Mouse (Mus musculus) urinary bladder, postnatal 4 days (tissue): ENCODE data around the gene Btg2.

ENCODE experiments used
- DNase-seq, 2 experiments: peaks; one replicate each; pipeline ENCODE4 v3.0.0; 2021 to 2022; ENCODE audit warnings: low spot score in 2 of 2

Gene Btg2

DNA sequence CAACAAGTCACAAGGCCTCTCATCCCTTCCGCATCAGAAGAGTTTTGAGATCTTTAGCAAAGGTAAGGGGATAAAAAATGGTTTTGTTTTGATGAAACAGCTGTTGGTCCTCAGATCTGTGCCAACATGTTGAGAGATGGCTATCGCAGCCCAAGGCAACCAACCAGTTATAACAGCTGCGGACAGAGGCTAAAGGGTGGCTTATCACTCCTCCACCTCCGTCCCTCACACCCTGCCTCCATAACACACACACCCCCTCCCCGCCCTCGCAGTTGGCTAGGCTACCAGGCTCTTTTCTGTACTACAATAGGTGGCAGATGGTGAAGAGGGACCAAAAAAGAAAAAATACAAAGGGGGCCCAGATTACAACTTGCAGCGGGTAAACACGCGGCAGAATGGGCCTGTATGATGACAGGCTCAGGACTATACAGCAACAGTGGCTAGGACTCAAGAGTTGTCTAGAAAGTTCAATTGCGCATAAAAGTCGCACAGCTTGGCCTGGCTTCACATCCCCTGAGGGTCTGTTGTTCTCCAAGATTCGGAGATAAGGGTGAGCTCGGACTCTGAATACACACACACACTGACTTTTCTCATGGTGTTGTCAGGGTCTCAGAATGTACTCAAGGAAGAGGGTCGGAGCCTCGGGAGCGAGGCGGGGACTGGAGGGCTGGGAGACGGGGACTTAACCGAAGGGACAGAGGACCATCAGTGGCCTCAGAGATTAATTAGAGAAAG is 692 bp downstream of the Btg2 start:
- DNase-seq, result no peak

DNA sequence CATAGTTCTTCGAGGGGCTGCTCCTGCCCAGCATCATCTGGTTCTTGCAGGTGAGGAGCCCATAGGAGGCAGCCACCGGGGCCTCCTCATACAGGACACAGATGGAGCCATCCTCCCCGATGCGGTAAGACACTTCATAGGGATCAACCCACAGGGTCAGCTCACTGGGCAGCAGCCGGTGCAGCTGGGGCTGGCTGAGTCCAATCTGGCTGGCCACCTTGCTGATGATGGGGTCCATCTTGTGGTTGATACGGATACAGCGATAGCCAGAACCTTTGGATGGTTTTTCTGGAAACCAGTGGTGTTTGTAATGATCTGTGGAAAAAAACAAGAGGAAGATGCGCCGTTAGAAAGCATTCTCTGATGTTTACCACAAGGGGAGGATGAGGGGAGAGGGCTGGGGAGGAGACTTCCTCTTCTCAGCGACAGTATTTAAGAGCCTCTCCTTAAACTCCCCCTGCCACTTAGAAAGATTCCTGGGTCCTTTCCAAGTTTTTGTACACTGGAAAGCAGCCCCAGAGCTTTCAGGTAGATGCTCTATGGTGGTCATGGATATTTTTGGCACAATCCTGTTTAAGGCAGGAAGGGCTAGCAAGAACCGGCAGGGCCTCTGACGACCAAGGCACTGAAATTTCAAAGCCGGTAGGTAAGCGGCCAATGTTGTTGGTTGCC is 1.4 kb downstream of the Btg2 start:
- no peak for DNase-seq

DNA sequence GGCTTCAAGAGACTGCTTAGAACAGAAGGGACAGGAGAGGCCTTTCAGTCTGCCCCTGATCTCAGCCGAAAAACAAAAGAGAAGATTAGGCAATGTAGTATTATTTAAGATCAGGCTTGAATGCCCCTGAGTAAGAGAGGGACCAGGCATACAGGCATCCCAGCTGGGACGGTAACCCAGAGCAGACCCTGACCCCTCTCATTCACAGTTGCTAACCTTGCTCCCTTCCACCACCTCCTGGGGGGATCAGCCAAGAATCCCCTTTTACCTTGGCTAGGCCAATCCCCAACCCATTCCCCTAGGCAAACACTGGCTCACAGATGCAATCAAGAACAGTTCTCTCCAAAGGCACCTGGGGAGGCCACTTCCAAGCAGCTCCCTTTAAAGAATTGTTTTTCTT is 2.1 kb downstream of the Btg2 start:
- no peak for DNase-seq

DNA sequence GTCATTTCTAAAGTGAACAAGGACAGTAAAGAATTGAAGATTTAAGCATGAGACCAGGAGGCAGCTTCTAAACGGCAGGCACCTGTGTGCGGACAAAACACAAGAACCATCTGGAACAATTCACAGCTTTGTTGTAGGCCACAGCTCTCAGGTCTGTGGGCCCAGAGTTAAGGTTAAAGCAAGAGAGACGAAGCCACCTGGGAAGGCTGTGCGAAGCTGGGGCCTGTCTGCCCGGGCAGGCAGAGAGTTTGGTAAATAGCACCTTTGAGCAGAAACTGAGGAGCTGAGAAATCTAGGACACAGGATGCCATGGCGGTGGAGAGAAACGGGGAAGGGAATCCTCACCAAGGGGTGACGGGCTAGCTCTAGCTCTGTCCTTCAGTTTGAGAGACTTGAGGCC is 3.4 kb downstream of the Btg2 start:
- no peak for DNase-seq

DNA sequence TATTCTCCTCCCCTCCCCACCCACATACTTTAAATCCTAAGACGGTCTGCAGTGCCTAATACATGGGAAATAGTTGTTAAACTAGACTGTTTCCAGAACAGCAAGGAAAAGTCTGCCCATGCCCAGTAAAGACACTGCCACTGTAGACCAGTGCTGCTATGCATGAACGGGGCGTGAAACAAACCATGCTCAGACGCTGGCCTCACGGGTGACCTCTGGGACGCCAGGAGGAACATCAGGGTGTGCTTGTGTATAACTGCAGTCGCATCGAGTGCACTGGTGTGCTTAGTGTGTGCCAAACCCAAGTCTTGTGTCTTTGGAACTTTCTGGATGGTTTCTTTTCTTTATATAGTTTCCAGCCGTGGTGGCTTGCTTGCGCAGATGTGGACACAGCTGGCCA is 4.3 kb downstream of the Btg2 start:
- DNase-seq, result no peak

DNA sequence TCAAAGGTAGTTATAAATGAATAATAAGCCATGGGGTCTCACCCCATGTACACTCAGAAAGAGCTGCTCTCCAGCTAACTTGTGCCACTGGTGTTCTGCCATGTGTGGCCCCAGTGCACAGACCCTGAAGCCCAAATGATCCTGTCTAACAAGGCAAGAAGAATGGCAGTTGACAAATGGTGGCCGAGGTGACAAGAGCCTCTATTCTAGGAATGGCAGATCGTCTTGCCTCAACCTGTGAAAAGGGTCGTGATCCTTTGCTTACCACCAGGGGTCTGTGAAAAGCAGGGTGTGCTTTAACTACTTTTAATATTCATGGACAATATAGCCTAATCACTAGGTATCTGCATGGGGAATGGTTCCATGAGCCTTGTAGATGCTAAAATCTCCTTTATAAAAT is 4.7 kb downstream of the Btg2 start:
- DNase-seq, result no peak

DNA sequence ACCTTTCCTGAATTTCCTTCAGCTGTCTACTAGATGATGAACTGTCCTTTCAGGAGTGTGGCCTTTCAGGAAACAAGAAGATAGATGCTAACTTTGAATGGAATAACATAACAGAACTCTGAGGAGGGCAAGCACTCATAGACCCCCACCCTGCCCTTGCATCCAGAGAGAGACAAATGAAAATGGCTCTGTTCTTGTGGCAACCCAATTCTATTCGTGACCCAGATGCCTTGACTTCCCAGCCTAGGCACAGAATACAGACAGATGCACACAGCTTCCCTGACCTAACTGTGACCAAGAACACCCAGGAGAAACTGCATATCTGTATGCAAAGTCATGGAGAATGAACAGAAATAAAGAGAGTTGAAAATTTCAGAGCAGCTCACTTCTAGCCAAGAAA is 5.3 kb downstream of the Btg2 start:
- DNase-seq, result no peak

DNA sequence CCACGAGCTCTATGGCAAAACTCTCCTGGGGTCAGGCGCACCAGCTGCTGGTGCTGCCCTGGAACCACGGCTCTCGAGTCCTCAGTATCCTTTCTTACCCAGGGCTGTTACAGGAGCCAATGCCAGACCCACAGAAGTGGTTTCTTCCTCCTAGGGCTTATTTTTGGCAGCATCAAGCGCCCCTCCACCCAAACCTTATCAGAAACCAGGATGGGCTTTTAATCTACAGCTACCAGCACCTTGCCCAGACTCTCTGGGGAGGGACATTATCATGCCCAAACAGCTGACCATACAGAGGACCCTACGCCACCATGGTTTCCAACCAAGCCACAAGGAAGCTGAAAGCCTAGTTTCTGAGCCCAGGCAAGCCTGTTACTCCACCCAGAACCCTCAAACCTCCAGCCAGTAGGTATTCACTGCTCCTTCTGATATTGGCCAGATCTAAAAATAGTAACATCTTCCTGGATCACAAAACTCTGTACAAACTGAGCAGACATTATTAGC is 5.8 kb downstream of the Btg2 start:
- no peak for DNase-seq

DNA sequence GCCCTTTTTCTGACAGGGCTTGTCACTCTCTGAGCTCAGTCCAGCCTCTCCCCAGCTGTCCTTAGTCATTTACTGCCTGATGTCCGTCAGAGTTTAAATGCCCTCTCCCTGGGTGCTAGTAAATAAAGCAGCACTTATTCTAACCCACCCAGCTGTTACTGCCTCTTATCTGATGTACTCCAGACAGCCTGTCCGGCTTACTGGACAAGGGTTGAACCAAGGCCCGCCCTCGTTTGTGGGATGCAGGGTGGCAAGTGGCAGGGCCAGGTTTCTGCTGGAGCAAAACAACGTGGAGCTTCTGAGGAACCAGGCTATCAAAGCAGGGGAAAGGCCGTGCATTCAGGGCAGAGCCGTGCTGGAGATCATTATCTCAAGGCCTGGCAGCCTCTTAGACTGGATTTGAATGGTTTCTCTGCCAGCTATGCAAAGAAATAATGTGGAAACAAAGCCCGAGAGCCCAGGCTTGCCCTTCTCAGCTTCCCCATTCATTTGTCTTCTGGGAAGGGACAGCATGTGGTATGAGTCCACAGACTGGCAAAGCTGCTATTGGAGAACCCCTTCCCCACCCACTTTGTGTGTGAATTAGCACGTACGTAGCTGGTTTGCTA is 7.4 kb downstream of the Btg2 start:
- DNase-seq, result peak in 1 of 2 experiments; percentile 46

DNA sequence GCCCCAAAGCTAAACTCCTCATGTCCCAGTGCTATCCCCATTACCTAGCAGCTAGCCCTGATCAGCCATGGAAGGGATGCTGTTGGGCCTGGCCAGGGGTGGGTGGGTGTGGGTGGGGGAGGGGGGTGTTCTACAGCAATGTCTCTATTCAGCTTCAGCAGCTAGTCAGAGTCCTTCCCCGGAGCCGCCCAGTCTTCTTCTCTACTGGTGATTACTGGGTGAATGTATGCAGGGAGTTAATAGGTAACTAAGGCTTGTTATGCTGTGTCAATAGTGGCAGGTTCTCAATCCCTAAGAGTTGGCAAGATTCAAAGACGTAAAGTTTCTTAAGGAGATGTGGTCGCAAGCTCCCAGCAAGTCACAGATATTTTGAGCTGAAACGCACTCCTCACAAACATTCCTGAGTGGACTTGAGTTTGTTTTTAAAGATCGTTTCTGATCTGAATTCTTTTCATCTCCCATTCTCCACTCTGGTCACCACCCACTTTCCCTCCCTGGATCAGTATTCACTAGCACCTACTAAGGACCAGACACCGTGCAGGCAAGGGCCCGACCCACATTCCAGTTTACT is 8.7 kb downstream of the Btg2 start:
- no peak for DNase-seq

DNA sequence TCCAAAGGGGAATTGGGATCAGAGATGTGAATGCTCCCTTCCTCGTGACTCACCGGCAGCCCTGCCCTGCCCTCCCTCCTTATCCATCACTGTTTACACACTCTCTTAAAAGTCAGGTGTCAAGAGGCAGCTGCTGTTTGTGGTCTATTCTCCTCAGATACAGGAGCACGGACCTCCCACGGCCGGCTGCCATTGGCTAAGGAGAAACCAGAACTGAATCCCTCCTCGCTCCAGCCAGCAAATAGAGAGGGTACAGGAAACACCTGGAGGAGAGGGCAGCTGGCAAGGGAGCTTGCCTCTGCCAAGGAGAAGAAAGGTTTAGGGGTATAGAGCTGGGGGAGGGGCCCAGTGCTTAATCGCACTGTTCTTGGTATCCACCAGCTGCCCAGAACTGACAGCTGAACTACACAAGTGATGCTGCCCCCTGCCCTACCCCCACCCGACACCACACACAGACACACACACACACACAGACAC is 11.7 kb downstream of the Btg2 start:
- peak in 1 of 2 experiments; percentile 64 for DNase-seq

DNA sequence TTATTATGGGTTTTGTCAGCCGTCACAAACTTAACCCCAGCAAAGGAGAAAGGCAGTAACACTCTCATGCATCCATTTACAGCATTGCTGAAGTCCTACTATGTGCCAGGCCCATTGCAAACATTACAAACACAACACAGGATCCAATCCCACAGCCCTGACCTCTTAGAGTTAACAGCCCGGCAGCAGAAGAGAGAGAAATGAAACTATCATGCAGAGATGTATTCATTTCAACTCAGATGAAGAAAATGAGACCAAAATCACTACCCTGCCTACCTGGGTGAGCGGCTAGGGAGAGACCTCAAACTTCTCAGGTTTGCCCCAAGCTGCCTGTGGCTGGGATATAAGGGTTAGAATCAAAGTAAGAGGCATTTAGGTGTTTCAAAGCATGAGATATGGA is 12.4 kb downstream of the Btg2 start:
- no peak for DNase-seq

DNA sequence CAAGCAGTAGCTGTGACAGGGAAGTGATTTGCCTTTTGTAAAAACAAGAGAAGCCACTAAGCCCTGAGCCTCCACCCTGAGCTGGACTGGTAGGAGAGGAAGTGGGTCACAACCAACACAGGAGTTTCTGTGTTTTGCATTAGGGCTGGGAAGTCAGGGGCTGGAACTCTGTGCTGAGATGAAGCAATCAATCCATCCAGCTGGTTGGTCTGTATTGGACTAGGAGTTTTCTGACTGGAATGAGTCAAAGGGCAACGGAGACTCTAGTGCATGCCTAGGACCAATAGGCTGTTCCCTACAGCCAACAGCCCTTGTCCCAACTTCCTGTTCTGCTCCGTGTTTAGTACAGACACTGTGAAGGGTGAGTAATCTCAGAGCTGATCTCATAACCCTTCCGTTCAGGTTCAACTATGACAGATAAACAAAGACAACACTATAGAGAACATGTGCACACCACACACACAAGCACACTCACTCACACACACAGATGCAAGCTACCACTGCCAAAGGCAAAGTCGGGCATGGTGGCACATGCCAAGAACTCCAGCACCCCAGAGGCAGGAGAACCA is 13.6 kb downstream of the Btg2 start:
- no peak for DNase-seq

DNA sequence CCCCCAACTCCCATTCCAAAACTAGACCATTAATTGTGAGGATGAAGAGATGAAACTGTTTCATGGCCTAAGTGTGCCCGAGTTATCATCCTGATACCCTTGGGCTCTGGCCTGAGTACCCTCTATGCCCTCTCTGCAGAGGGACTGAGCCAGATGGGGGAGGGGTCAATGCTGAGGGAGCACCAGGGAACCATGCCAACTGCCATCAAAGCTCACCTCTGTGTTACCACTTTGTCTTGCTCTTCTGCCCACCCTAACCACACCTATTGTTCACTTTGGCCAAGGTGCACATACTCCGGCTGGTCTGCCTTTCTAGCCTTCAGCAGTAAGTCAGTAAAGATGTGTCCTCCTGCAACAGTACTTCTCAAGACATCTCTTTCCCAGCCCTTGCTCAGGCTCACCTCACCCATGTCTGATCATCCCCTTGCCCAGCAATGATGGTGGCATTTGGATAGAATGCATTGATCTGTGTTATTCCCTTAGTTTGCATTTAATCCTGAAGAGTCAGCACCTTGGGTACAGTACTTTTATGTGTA is 14.6 kb downstream of the Btg2 start:
- DNase-seq, result no peak

DNA sequence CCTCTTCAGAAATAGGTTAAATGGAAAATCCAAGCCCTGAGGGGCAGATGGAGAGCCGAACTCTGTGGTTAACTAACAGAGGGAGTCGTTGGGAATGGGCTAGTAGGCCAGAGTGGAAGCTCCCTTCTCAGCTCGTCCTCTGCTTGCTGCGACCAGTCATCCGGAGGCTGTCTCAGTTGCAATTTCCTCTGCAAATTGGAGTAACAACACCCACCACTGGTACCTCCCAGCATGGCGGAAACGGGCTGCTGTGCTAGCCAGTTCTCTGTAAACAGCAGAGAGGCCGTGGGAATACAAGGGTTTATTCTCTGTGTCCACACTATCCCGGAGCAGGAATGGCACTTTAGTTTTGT is 15.2 kb downstream of the Btg2 start:
- no peak for DNase-seq

DNA sequence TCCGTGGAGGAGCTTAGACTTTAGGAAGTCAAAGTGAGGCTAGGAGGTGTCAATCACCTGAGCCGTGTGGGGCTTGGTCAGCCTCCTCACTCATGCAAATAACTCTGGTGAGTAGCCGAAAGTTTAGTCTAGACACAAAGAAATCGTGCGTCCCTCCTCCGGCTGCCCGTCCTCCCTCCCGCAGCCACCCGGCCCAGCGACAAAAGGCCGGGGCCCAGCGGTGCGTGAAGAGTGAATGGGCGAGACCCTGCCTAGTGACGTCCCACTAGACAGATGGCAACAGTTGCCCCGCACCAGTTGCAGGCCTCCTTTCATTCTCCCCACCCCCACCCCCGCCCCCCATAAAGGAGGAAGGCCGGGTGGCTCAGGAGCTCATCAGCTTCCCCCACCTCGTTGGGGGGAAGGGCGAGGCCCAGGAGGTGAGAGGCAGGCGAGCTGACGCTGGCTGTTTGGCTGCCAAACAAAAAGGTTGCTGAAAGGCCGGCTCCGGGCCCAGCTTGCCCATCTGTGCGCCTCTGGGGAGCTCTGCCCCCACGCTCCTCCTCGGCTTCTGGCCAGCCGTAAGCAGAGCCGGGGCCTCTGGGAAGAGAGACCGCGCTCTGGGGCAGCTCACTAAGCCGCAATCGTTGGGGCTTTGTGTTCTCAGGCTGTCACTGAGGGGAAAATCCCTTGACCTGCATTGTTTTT is 15.7 kb downstream of the Btg2 start:
- DNase-seq, result peak; percentile 52 to 72

DNA sequence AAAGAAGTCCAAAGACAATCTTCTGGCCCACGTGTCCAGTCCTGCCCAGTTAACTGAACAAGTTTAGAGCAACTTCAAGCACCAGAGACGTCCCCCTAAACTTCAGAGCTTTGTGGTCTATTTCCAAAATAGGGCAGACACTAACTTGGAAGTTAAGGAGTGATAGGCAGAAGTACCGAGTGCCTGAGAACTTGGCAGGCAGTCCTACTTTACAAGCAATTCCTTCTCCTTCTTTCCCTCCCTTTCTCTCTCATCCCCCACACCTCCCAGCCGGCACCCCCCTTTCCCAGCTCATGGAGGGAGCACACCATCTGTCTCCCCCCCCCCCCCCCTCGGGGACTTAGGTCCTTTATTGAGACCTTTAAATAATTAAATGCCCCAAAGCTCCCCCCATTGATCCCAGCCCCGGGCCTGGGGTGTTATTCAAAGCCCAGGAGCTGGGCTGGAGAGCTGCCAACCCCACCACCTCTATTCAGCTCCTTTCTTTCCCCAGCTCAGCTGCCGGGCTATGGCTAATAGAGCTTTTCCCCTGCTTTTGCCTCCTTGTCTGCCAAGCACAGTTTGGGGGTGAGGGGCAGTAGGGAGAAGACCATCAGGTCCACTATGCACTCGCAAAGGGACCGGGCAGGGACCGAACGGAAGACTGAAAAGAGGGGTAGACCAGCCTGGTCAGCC is 16.4 kb downstream of the Btg2 start:
- DNase-seq, result no peak

DNA sequence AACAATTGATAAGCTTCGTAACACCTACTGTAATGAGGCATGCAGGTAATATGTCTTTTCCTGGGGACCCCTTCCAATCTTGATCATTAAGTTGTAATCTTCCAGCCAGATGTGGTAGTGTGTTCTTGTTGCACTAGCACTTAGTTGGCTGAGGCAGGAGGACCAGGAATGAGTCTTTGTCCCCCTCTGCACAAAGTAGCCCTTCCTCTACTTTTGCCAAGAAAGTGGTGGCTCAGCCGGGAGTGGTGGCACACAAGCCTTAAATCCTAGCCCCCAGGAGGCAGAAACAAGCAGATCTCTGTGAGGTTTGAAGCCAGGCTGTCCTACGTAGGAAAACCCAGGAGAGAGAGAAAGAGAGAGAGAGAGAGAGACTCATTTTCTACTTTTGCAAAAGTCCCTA is 17.0 kb downstream of the Btg2 start:
- no peak for DNase-seq

DNA sequence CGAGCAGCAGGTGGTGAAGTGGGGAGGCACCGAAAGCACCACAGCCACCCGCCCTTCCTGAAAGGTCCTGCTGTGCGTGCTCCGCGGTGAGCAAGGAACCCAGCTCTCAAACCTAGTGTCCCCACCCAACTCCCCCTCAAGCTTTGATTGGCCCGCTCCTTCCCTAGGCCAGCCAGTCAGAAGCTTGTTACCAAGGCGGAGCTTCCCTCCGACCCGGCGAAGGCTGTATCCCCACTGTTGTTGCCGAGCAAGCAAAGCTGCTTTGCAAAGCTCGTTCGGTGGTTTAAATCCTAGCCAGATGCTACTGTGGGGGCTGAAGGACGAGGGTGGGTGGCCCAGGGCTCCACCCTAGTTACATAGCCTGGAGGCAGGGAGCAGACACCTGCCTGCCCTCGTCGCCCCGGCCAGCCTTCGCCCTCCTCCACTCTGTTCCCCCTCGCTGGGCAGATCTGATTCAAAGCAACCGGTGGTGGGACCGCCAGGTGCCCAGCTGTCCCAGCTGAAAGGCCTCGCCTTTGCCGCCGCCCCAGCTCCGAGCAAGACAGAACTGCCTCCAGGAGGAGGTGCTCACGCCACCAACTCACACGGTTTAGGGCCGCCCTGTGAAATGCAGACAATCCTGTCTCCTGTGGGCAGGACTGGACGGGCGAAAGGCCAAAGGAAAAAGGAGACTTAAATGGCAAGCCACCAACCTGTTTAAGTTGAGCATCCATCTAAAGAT is 17.9 kb downstream of the Btg2 start:
- DNase-seq, result peak; percentile 85 to 89
